Mouse (Mus musculus) kidney, embryonic 14.5 days (tissue): ENCODE results near the gene Tgfbi. TPM values are rescaled to one million over a fixed set of nuclear protein-coding genes. Genes with fewer than 3 reads are reported as not detected.

Experiments
- ATAC-seq: fragments of 200-750 bp; cut with Nextera tagmentation; 2 replicates; pipeline ENCODE4 v1.8.0; 2017; ENCODE audit warnings: moderate number of reproducible peaks, mild to moderate bottlenecking, moderate TSS enrichment, moderate library complexity; ENCODE audit not compliant: low FRiP score, low TSS enrichment
- H3K27ac ChIP-seq: fragments of 300-500 bp; sonication (generic); 2 replicates; pipeline ENCODE4 v1.5.1; 2014; ENCODE audit warnings: low read depth, mild to moderate bottlenecking, low read length, moderate library complexity, mixed read lengths
- H3K27me3 ChIP-seq: fragments of 300-500 bp; sonication (generic); 2 replicates; pipeline ENCODE4 v1.6.1; 2014; ENCODE audit warnings: mild to moderate bottlenecking, low read length; ENCODE audit not compliant: control insufficient read depth, insufficient read depth
- H3K36me3 ChIP-seq: fragments of 300-500 bp; sonication (generic); 2 replicates; pipeline ENCODE4 v1.6.1; 2014; ENCODE audit warnings: low read length, mixed read lengths; ENCODE audit not compliant: control insufficient read depth, insufficient read depth
- H3K4me1 ChIP-seq: fragments of 300-500 bp; sonication (generic); 2 replicates; pipeline ENCODE4 v1.6.1; 2014; ENCODE audit warnings: low read length, mixed read lengths; ENCODE audit not compliant: control insufficient read depth, insufficient read depth
- H3K4me2 ChIP-seq: fragments of 300-500 bp; sonication (generic); replicated peaks from 2 replicates; pipeline ENCODE4 v1.6.1; 2014; ENCODE audit warnings: low read depth, mild to moderate bottlenecking, low read length
- H3K4me3 ChIP-seq: fragments of 300-500 bp; sonication (generic); 2 replicates; pipeline ENCODE4 v1.5.1; 2014; ENCODE audit warnings: mild to moderate bottlenecking, low read length
- H3K9ac ChIP-seq: fragments of 300-500 bp; sonication (generic); 2 replicates; pipeline ENCODE4 v1.6.1; 2014; ENCODE audit warnings: low read depth, mild to moderate bottlenecking, low read length, moderate library complexity
- H3K9me3 ChIP-seq: fragments of 300-500 bp; sonication (generic); 2 replicates; pipeline ENCODE4 v1.6.1; 2016; ENCODE audit warnings: low read length; ENCODE audit not compliant: control insufficient read depth
- WGBS: fragments of 180-500 bp; shearing (Covaris S2); extraction: QIAGEN DNeasy Blood & Tissue Kit; methylation state at CpG from one replicate; pipeline ENCODE4 v1.1.7; 2014; 5-methylcytosine and 5-hydroxymethylcytosine counted together
- polyA plus RNA-seq: library from polyadenylated mRNA; unstranded; fragments of >200 nt; fragmentation: Nextera tagmentation; extraction: Ambion mirVana; gene quantifications from 2 replicates; pipeline ENCODE4 v1.2.1, GENCODE M21; 2014

Tgfbi gene
- polyA plus RNA-seq, 1 experiment from 2014 or later, result 105 TPM

- ATAC-seq, result no peak
- WGBS, result 85% methylated on average over 5 of the region's 5 CpGs
- H3K4me2 ChIP-seq, result no peak overlapping the region
- H3K36me3 ChIP-seq, result no peaks in the 10 kb centered on the region
- no peak overlapping the region for H3K27ac ChIP-seq
- H3K27me3 ChIP-seq, result no peaks in the 10 kb centered on the region
- no peak overlapping the region for H3K4me3 ChIP-seq
- H3K4me1 ChIP-seq, result peaks cover 42% of the 10 kb centered on the region
- H3K9me3 ChIP-seq, result no peaks in the 10 kb centered on the region
- H3K9ac ChIP-seq, result no peak overlapping the region
These were observed 16.1 kb upstream of the Tgfbi start for GRCm38 (mm10) chr13:56593196-56593595.

DNA sequence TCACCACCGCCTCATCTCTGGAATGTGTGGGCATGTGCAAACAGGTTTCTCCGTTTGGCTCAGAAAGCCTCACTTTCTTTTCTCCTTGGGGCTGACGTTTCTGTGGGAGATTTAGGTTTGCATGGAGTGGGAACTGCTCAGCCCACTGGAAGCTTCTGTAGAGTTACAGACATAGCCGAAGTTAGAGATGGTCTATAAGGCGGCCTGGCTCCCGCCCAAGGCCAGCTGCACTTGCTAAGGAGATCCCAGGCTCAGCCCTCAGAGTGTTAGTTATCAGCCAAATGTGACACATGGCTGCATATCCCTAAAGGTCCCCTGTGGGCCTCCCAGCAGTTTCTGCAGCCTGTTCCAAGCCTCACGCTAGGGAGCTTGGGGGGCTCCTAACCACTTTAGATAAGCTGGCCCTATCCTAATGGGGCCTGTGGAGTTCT, 15.3 kb upstream of the Tgfbi start:
- ATAC-seq, result no peak
- WGBS, result 69% methylated on average over 7 of the region's 7 CpGs
- Histone ChIP-seq H3K4me1 (peaks cover 35% of the 10 kb centered on the region), H3K9ac (no peak overlapping the region), H3K27me3 (no peaks in the 10 kb centered on the region), H3K27ac (no peak overlapping the region), H3K4me2 (no peak overlapping the region), H3K9me3 (no peaks in the 10 kb centered on the region), H3K36me3 (no peaks in the 10 kb centered on the region), H3K4me3 (no peak overlapping the region)

DNA sequence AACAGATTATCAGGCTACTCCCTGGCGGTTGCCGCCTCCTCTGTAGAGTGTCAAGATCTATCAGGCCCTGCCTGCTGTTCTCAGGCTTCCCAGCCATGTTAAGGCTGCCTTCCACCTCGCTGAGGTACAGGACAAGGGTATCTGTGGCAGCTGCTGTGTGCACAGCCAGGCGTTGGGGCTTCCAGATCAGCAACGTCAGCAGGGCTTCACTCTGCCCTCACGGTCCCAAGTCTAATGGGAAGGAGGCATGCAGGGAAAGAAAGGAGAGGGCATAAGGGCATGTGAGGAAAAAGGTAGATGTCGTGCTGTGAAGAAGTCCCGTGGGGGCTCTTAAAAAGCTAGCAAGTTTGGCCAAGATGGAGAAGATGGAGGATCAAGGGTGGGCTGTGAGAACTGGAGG, 14.1 kb upstream of the Tgfbi start:
- WGBS, result 73% methylated on average over 8 of the region's 8 CpGs
- Histone ChIP-seq H3K4me1 (peaks cover 28% of the 10 kb centered on the region), H3K27me3 (no peaks in the 10 kb centered on the region), H3K9me3 (no peaks in the 10 kb centered on the region), H3K36me3 (no peaks in the 10 kb centered on the region), H3K4me2 (no peak overlapping the region), H3K27ac (no peak overlapping the region), H3K4me3 (no peak overlapping the region), H3K9ac (no peak overlapping the region)
- ATAC-seq, result no peak

DNA sequence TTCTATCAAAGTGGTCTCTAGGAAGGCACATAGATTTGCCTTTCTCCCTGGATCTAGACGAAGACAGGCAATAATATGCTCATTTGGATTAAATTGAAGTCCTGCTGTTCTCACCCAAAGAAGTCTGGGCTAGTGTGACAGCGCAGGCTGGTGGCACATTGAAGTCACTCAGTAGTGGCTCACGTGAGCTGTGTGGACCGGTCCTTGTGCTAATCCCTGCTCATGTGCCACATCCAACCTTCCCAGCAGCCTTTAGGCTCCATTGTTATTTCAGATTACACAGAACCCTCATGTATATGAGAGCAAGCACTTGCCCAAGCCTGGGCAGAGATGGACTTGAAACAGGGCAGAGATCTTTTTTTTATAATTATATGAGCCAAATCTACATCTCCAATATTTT, 12.0 kb upstream of the Tgfbi start:
- no peak for ATAC-seq
- Histone ChIP-seq H3K4me3 (no peak overlapping the region), H3K4me2 (no peak overlapping the region), H3K9ac (no peak overlapping the region), H3K27me3 (no peaks in the 10 kb centered on the region), H3K9me3 (no peaks in the 10 kb centered on the region), H3K4me1 (peaks cover 28% of the 10 kb centered on the region), H3K36me3 (no peaks in the 10 kb centered on the region), H3K27ac (peak overlapping the region; percentile 56; the same call in 1 of the 2 replicates)
- WGBS, result 89% methylated on average over 4 of the region's 4 CpGs

GRCm38 (mm10) chr13:56597831-56598612, 11.3 kb upstream of the Tgfbi start:
- Histone ChIP-seq H3K27me3 (no peaks in the 10 kb centered on the region), H3K27ac (no peak overlapping the region), H3K4me1 (peaks cover 28% of the 10 kb centered on the region), H3K9me3 (no peaks in the 10 kb centered on the region), H3K4me3 (no peak overlapping the region), H3K36me3 (no peaks in the 10 kb centered on the region), H3K4me2 (no peak overlapping the region), H3K9ac (no peak overlapping the region)
- 60% methylated on average over 12 of the region's 12 CpGs for WGBS
- 0 out of 2 replicates have a peak, but pooled peaks have one; percentile 50 for ATAC-seq

DNA sequence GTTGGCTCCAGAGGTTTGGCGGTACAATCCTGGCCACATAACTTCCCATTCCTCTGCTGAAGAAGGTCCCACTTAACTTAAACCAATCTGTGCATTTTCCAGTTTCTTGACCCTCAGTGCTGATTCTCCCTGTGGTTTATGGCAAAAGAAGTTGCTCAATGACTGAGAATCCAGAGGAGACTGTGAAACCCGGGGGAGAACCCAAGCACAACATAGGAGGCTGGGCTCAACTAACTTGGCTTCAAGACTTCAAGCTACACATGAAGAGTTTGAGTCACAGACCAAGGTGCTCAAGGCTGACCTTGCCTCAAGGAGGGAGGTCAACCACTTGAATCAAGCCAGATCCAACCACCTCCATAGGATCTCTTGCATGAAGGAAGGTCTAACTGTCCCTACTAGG, 9.8 kb upstream of the Tgfbi start:
- Histone ChIP-seq H3K4me1 (peaks cover 20% of the 10 kb centered on the region), H3K36me3 (no peaks in the 10 kb centered on the region), H3K9me3 (no peaks in the 10 kb centered on the region), H3K4me2 (no peak overlapping the region), H3K9ac (no peak overlapping the region), H3K27ac (peak overlapping the region; percentile 19; the same call in 1 of the 2 replicates), H3K27me3 (no peaks in the 10 kb centered on the region), H3K4me3 (no peak overlapping the region)
- no peak for ATAC-seq
- 94% methylated on average over 2 of the region's 2 CpGs for WGBS

DNA sequence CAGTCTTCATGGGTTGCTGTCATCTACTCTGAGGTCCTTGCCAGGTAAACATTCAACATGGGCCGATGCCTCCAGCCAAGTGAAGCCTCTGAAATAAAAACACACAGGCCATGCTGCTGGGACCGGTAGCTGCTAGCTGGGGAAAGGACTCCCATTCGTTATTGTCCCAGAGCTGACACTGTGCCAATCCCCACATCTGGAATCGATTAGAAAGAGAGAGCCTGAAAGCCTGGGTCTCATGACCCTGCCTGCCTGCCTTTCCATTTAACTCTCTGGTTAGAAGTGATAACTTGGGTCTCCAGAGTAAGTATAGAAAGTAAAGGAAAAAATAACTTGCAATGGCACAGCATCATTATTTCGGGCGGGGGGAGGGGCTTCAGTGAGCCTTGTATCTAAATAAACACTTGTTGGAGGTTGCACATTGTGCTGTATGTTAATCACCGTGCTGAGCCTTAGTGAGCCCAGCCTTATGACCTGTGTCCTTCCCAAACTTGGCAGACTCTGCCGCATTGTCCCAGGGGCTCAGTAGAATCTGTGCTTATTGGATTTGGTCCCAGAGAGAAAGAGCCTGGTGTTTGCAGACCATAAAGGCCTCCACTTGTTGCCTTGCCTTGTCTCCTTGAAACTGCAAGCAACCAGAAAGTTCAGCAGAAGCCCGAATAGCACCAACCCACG, 9.0 kb upstream of the Tgfbi start:
- WGBS, result 50% methylated on average over 10 of the region's 10 CpGs

DNA sequence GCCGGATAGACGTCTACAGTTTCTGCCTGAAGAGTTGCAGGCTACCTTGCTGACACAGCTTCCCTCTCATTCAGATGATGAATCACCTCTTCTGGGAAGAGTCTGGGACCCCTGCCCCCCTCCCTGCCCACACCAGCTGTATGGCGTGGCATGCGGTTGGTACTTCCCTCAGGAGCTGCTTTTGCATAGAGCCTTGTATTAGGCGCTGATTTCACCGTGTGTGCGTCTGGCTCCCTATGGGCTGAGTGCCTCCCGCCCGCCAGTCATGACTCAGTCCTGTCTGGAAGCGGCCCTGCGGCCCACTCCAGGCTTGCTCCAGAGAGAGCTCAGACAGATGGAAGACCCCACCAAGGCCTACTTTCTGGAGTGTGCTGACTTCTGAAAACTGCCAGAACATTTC, 8.1 kb upstream of the Tgfbi start:
- peak; percentile 47; the same call in 1 of the 2 replicates for ATAC-seq
- peaks cover 20% of the 10 kb centered on the region for H3K4me1 ChIP-seq
- H3K27ac ChIP-seq, result peak overlapping the region; percentile 82
- no peaks in the 10 kb centered on the region for H3K36me3 ChIP-seq
- no peaks in the 10 kb centered on the region for H3K9me3 ChIP-seq
- no peaks in the 10 kb centered on the region for H3K27me3 ChIP-seq
- H3K4me2 ChIP-seq, result no peak overlapping the region
- 35% methylated on average over 11 of the region's 11 CpGs for WGBS
- no peak overlapping the region for H3K9ac ChIP-seq
- H3K4me3 ChIP-seq, result no peak overlapping the region

More for the DNA sequence above, 9.0 kb upstream of the Tgfbi start:
- peaks cover 20% of the 10 kb centered on the region for H3K4me1 ChIP-seq
- no peak overlapping the region for H3K4me3 ChIP-seq
- H3K9me3 ChIP-seq, result no peaks in the 10 kb centered on the region
- no peaks in the 10 kb centered on the region for H3K27me3 ChIP-seq
- no peaks in the 10 kb centered on the region for H3K36me3 ChIP-seq
- H3K27ac ChIP-seq, result peak overlapping the region; percentile 82; the same call in 1 of the 2 replicates
- H3K9ac ChIP-seq, result no peak overlapping the region
- ATAC-seq, result peak; percentile 44; the same call in 1 of the 2 replicates
- H3K4me2 ChIP-seq, result no peak overlapping the region

- no peak overlapping the region for H3K27ac ChIP-seq
- H3K4me3 ChIP-seq, result no peak overlapping the region
- no peaks in the 10 kb centered on the region for H3K9me3 ChIP-seq
- H3K36me3 ChIP-seq, result no peaks in the 10 kb centered on the region
- H3K4me1 ChIP-seq, result peaks cover 44% of the 10 kb centered on the region
- WGBS, result 92% methylated on average over 9 of the region's 9 CpGs
- no peaks in the 10 kb centered on the region for H3K27me3 ChIP-seq
- no peak overlapping the region for H3K9ac ChIP-seq
- ATAC-seq, result no peak
- H3K4me2 ChIP-seq, result no peak overlapping the region
These were observed 3.8 kb upstream of the Tgfbi start for GRCm38 (mm10) chr13:56605503-56605902.
